Mouse (Mus musculus) kidney, adult 9 months (tissue): Measurements from ENCODE around the gene Cox6a1.
A peak's percentile ranks its signal among the peaks of the same experiment; 100 is the strongest.
"Not testable (repeated sequence)": the region's sequence is repeated elsewhere in the genome, so short reads cannot be mapped to it uniquely, and the experiment has no call there.

ENCODE experiments used
- DNase-seq: peaks from one replicate; pipeline ENCODE4 v3.0.0; 2022

Cox6a1 gene

GRCm38 (mm10) chr5:115341314-115342165 lies 7.2 kb downstream of the Cox6a1 start:
- DNase-seq = no peak

GRCm38 (mm10) chr5:115340577-115341313 lies 8.0 kb downstream of the Cox6a1 start, which contains the start of the genes Gatc and Triap1:
Gatc (minus strand) TSS chr5:115341178.
Triap1 (plus strand) TSS chr5:115341225.
- peak; percentile 88 for DNase-seq

- DNase-seq = no peak
Observed at GRCm38 (mm10) chr5:115340007-115340406, 8.8 kb downstream of the Cox6a1 start.

- DNase-seq = no peak
Observed at GRCm38 (mm10) chr5:115333626-115334025, 15.2 kb downstream of the Cox6a1 start.

- no peak for DNase-seq
Observed at GRCm38 (mm10) chr5:115330955-115331354, 17.8 kb downstream of the Cox6a1 start.

GRCm38 (mm10) chr5:115327610-115328548 lies 20.9 kb downstream of the Cox6a1 start:
- no peak for DNase-seq

GRCm38 (mm10) chr5:115326875-115327609 lies 21.7 kb downstream of the Cox6a1 start, which contains the start of gene Srsf9:
Srsf9 (plus strand) TSS chr5:115327177.
- peak; percentile 96 for DNase-seq

- DNase-seq = no peak
Observed at GRCm38 (mm10) chr5:115326256-115326831, 22.4 kb downstream of the Cox6a1 start.

GRCm38 (mm10) chr5:115319004-115319940 lies 29.5 kb downstream of the Cox6a1 start:
- peak; percentile 67 for DNase-seq

- DNase-seq = no peak
Observed at GRCm38 (mm10) chr5:115317645-115318328, 31.0 kb downstream of the Cox6a1 start.

GRCm38 (mm10) chr5:115316968-115317644 lies 31.7 kb downstream of the Cox6a1 start:
- DNase-seq = no peak

- DNase-seq = no peak
Observed at GRCm38 (mm10) chr5:115313668-115313943, 35.2 kb downstream of the Cox6a1 start.

GRCm38 (mm10) chr5:115312816-115313667 lies 35.7 kb downstream of the Cox6a1 start:
- no peak for DNase-seq

GRCm38 (mm10) chr5:115312354-115312753 lies 36.4 kb downstream of the Cox6a1 start:
- no peak for DNase-seq

- not testable (repeated sequence) for DNase-seq
Observed at GRCm38 (mm10) chr5:115302190-115302589, 46.6 kb downstream of the Cox6a1 start.

GRCm38 (mm10) chr5:115301615-115302014 lies 47.2 kb downstream of the Cox6a1 start:
- DNase-seq = peak; percentile 28

- peak; percentile 99 for DNase-seq
Observed at GRCm38 (mm10) chr5:115300792-115301614, 47.8 kb downstream of the Cox6a1 start, which contains the start of gene Dynll1. Dynll1 (minus strand) TSS chr5:115300999.
